Mouse (Mus musculus): ENCODE data around the gene Sowahb.

The Sowahb gene

DNA sequence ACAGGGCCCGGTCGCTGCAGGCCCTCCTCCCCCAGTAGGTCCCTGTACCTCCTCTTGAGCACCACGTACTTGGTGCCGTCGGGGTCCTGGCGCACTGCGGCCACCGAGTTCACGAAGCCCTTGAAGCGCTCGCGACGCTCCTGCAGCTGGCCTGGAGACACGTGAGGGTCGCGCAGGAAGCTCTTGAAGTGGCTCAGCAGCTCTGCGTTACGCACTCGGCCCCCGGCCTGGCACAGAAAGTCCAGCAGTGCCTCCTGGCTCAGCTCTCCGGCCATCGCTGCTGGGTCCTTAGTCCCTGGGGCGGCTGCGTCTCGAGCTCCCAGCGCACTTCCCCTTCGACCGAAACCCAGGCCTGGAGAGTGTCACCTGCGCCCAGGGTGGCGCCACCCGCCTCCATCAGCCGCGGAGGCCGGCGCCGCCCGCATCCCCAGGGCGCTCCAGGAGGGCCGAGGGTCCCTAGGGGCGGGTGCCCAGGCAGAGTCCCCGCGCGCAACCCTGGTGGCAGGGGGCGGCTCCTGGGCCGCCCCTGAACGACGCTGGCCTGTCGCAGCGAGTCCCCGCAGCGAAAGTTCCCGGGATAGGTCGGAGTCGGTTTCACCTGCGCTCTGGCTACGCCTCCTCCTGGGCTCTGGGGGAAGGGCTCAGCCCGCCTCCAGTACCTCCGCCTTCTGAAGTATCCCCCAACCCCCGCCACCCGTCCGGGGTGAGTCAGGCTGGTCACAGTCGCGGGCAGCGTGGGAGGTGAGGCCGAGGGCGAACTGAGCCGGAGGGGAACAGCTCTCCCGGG is at the start of gene Sowahb:
Gene Sowahb, minus strand, starts transcription at position 439 of the 787 bp plus-strand sequence.
- DNase-seq: peak; percentile 88 to 94

DNA sequence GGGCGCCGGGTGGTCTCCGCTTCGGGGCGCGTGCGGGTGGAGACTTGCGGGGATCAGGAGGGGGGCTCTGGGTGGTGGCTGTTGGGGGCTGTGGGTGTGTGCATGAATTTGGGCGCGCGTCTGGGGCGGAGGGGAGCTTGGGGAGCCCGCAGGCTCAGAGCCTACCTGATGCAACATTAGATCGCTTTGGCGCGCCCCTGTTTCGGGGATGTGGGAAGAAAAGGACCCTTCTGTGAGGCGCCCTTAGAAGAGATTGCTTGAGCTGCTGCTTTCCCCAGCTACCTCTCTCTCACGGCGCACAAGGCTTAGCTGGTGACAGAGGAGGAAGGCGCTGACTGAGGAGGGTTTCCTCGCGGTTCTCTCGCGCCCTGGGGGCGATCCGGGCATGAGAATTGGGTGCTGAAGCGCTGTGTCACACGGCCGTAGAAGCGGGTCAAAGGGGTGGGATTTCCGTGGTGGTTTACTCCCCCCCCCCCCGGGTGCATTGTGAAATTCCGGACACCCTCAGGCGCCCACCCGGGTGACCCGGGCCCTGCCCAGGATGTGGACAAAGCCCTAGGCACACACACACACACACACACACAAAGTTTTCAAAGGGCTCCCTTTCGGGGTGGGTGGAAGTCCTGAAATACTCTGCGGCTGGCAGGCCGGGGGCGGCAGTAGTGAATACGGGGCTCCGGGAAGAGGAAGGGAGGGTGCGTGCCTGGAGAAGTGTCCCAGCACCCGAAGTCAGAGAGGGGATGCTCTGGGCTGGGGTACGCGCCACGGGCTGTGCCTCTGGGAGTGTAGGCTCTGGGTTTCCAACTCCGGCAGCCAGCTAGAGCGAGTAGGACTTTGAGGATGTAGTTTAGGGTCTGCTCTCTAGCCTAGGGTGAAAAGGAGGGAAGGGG is 49.1 kb upstream of the Sowahb start:
- DNase-seq: peak; percentile 42 to 46

DNA sequence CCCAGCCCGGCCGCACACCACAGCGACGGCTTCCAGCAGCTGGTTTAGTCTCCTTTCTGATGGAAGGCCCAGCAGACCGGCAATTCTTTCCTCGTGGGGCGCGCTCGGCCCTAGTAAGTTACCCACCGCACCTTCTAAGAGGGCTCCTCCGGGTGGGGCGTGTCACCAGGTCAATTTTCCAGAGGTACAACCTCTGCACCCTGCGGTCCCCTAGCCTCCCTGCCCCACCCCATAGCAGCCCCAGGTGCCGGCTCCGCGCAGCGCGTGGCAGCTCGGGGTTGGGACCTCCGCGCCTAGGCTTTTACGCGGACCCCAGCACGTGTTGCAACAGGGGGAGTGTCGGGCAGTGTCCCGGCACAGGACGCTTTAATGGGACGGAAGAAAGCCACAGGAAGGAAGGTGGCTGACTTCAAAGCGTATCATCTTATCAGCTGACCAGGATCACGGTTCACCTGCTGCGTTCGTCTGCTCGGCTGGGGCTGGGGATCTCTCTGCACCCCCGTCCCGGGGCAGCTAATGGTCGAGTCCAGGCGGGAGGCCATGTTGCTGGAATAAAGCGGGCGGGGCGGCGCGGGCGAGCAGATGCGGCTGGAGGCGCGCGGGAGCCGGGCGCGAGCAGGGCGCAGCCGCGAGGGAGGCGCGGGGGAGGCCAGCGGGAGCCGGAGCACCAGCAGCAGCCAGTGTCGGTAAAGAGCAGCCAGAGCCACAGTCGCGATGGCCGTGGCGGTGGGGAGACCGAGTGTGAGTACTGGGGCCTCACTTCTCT is 48.2 kb upstream of the Sowahb start, which contains the start of gene Sept11:
Gene Sept11, plus strand, starts transcription at position 581 of the 766 bp plus-strand sequence.
- peak; percentile 93 to 96 for DNase-seq

DNA sequence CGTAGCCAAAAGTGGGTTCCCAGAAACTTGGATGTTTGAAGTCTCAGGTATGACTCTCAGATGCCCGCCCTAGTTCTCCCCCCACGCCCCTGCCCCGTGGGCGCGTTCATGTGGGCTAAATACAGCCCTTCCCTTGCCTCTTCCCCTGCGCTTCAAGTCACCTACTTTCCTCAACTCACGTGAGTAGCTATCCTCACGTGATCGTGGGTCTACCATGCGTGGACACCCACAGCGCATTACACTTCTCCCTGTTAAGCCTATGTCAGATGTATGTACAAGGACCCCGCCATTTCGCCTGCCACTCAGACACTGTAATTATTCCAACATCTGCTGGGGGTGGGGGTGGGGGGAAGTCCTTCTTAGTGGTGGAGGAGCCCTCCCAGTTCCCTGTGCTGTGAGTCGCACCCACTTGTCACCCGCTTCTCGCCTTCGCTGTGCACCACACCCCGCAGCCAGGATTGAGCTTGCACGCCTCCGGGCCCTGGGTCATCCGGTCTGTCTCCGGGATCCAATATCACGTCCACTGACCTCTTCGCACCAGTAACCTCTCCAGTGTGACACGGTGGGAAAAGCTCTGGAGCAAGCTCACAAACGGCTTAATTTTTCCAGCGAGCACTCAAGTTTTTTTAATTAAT is 47.4 kb upstream of the Sowahb start:
- DNase-seq: peak; percentile 39 to 57

DNA sequence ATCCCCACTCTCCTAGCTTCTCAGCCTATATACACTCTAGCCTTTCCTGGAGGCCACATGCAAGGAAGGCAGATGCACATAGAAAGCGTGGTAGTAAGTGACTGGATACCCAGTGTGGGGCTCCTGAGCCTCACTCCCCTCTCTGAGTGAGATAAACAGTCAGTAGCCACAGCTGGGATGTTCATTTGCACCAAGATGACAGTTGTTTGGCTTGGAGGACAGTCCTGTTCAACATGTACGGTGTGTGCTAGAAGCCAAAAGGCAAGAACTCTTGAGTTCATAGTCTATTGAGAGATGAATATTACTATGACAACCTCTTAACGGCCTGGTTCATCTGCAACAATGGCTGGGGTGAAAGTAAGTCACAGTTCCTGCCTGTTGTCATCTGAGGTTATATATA is 46.4 kb upstream of the Sowahb start:
- DNase-seq: no peak

DNA sequence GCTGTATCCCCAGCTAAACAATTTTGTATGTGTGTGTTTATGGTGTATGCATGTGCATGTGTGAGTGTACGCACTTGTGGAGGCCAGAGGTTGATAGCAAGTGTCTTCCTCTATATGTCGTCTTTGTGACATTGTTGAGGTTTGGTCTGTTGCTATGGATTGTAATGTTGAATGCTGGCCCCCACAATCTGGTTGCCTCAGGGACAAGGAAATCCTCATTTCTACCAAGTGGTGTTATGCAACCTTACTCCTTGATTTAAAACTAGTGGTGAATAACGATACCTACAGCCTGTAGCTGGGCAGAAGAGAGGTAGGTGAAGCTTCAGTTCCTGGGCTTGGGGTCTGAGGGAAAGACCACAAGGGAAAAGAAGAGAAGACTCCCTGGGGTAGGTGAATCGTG is 41.1 kb upstream of the Sowahb start:
- no peak for DNase-seq

DNA sequence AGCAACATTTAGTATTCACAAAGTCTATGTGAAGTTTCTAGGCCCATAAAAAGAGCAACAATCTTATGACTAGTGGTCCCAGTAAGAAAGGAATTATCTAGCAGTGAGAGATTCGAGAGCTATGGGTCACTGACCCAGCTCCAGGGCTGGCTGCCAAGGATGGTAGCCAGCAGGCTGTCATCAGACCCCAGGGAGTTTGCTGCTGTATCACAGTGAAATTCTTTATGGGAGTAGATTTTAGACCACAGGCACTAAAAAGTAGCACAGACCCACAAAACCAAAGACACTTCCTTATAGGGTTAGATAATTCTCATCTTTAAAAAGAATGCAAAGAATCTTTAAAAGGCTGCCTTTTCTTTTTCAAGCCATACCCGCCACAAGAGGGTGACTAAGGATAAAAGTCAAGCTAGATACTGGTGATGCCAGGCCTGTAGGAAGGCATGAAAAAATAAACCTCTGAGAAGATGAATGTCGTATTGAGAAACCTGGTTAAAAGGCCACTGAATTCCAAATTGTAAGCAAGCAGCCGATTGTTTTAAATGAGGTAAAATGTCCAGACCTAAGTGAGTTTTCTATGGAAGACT is 40.3 kb upstream of the Sowahb start:
- DNase-seq: peak in 1 of 2 experiments; percentile 13

DNA sequence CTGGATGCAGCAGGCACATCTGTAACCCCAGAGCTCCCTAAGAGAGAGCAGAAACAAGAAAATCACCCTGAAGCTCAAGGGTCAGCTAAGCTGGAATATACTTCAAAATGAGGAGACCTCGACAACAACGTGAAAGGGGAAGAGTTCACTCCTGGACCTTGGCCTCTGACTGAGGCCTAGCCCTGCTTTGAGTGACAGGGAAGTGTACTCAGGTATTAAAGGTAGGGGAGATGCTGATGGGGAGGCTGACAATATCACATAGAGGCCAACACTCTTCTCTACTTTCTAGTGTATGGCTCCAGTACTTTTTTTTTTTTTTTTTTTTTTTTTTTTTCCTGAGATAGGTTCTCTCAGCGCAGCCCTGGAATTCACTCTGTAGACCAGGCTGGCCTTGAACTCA is 34.8 kb upstream of the Sowahb start:
- DNase-seq: no peak

DNA sequence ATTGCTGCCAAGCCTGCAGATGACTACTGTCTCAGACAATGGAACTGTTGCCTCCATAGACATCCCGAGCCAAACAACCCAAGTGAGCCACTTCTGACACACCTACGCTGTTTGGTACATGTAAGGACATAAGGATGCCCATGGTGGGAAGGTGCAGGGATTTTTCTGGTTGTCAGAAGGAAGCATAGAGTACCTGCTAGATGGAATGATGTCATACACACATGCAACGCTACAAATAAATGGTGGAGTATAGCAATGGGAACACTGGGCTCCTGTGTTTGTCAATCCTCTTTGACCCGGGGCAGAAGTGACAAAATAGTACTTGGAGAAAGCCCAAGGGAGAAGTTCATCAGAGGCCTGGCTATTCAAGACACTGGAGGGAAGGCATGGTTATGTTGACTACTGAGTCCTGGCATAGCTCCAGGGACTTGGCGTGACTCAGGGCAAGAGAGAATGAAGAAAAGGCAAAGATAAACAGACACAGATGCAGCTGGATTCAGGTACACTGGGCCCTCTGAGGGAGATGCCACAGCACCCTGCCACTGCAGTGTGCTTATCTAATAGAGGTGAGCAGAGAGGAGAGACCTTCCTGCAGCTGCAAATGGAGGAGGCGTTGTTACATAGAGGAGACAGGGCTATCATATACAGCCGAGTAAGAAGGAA is 33.0 kb upstream of the Sowahb start:
- no peak for DNase-seq

DNA sequence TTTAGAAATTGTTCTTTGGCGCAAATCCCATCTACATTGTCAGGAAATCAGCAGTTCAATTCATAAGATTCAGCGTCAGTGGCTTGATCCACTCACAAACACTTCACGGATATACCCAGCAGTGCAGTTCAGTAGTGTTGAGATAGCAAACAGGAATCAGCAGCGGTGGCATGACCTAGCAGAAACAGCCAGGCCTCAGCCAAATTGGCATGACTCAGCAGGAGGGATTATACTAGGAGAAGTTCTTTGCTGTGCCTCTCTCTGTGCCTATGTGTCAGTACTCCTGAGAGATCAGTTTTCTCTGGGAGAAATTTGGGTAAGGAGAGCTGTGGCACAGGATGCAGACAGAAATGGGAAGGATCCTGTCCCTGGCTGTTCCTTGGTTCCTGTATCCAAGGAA is 16.0 kb upstream of the Sowahb start:
- DNase-seq: no peak

DNA sequence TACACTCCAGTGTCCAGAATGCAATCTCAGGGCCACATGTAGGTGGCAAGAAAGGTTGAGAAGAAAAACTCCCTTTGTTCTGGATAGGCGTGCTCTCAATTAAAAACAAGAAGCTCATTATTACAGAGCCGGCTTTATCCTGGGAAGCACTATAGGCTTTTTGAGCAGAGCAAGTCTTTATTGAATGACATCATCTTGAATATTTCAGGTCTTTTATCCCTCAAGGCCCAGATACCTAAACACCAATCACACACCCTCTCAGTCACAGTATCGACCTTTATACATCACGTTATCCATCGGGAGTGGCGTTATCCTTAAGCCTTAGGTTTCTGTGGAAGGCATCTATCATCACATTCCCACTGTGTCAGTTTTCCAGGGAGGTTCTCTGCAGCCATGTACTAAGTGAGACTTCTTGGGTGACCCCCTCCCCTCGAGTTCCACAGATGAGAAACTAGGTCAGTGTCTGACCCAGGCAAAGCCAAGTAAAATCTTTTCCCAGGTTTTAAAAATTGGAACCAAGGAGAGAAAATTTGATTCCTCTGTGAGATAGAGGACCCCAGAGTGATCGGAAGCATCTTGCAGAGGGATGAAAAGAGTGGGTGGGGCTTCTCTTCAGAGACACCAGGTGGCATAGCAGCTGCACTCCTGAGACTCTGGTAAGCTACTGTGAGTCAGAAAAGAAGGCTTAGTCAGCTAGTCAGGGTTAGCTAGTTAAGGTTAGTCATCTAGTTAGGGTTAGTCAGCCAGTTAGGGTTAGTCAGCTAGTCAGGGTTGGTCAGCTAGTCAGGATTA is 9.0 kb upstream of the Sowahb start:
- DNase-seq: no peak

DNA sequence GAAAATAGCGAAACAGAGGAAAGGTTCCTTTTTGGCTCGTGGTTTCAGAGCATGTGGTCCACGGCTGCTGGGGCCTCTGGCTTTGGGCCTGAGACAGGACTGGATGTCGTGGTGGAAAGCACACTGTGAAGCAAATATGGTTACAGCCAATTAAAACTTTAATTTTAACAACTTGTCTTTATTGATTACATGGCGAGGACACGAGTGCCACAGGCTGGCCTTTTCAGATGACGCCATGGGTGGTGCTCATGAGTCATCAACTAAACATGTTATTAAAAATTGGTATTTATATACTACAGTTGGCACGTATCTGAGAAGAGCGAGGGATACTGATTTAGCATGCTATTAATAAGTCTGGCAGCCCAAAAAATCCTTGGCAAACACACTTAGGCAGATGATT is 7.1 kb upstream of the Sowahb start:
- DNase-seq: peak; percentile 71 to 74

DNA sequence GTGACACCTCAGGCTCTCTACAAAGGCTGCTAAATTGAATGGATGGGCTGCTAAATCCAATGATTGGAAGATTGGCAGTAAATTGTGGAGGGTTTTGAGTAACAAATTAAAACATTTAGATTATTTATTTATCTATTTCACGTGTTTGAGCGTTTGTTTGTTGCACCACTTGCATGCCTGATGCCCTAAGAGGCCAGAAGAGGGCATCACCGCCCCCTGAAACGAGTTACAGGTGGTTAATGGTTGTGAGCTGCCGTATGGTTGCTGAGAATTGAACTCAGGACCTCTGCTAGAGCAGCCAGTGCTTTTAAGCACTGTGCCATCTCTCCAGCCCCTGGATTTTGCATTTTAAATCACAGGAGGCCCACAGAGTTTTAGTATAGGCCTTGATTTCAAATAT is 6.2 kb upstream of the Sowahb start:
- DNase-seq: no peak

DNA sequence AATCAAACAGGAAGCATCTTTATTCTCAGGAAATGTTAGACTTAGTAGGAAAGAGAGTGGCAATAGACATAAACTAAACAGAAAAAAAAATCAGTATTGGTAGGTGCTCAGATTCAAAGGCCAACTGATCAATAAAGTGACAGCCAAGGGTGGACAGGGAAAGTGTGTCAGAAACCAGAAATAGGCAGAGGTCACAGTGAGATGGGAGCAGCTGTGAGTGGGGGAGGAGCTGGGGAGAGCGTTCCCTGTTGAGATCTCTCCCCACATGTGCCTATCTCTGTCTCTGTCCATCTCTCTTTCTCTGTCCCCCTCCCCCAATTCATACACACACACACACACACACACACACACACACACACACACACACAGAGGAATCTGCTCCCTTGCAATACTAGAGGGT is 5.1 kb upstream of the Sowahb start:
- DNase-seq: no peak

DNA sequence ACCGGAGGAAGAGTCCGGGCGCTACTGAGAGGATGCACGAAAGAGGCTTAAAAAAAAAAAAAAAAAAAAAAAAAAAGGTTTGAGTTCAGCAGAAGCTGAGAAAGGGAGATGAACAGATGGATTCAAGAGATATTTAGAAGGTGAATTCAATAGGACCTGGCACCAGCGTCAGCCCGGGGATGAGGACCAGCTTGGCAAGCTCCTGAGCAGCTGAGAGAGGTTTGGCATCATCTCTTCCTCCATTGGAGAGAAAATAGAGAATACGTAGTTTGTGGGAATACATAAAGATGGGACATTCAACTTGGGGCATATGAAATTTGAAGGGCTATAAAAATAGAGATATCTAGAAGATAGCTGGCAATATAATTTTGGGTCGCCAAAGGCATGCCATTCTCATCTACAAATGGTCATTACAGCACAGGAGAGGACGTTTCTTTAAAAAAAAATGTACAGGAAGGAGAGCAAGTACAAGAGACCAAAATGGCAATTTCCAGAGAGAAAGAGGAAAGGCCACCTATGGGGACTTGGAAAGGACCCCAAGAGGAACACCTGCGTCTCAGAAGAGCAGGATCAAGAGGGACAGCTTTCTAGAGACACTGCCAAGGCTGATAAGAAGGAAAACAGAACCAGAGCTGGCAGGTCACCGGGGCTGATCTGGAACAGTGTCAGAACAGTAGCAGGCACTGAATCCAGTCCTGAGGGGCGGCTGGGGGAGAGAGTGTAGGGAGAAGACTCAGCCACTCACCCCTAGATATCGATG is 3.8 kb upstream of the Sowahb start:
- DNase-seq: peak; percentile 84 to 88

DNA sequence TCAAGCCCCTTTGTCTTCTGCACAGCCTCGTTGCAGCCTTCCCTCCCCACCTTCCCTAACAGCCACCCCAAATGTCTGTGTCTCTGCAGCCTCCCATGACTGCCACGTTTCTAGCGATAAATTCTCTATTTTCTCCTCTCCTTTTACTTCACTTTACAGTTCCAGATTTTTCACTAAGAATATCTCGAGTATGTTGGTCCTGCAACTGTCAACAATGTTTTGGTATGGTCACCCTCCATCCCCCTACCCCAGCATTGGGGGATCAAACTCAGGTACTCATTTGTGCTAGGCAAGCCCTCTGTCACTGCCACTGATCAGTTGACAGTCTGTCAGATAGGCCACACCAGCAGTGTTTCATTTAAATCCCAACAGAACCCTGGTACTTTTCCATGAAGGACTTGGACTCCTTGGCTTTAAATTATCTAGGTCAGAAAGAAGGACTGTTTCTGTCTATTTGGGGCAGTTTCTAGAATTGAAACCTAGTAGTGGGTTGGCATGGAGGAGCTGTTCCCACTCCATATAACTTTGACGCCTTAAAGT is 1.6 kb upstream of the Sowahb start:
- peak; percentile 37 to 54 for DNase-seq

DNA sequence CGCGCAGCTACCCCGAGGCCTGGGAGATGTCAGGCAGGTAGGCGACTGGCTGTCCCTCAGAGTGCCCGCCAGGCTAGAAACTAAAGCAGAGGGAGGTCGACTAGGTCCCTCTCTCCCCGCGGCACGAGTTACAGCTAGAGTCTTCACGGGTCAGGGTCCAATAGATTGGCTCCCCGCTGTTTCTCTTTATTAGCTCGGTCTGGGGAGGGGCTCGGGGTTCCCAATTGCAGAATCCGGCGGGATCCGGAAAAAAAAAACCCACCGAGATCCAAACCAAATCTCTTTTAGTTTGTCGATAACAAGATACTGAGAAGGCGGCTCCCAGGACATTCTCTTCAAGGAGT is 521 bp upstream of the Sowahb start:
- no peak for DNase-seq

DNA sequence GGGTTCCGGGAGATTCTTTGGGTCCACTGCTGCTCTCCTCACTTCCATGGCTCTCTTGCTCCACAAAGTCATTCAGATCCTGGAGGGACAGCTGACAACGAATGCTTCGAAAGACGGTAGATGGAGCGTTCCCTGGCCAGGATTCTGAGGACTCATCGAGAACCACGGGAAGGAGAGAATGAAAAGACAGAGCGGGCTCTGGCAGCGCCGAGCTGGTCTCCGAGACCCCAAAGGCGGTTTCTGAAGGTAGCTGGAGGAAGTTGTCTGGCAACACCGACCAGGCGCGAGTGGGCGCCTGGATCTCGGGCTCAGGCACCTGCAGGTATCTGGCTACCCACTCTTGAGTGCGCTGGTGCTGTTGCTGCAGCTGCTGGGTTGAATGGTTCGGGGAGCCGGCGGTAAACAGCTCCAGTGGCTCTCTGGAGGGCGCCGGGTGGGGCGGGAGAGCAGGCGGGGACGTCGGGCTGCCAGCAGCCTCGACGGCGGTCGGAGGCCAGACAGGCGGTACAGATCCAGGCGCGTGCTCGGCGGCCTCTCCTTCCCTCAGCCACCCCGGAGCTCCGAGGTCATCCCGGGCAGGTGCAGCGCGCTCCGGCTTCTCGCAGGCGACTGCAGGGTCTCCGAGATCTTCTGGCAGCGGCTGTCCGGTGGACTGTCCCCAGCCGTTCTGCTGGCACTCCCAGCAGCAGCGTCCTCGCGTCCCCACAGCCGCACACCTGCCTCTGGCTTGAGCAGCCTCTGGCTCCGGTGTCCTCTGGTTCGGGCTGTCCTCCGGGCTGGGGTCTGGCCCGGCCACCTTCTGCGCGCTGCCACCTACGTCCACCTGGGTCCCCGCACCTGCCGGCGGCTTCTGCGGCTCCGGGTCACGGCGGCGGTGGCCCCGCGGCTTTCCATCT is 886 bp downstream of the Sowahb start:
- DNase-seq: peak; percentile 42 to 65
